ENCODE assay signal across 7 mouse cellular contexts in the genomic region with DNA sequence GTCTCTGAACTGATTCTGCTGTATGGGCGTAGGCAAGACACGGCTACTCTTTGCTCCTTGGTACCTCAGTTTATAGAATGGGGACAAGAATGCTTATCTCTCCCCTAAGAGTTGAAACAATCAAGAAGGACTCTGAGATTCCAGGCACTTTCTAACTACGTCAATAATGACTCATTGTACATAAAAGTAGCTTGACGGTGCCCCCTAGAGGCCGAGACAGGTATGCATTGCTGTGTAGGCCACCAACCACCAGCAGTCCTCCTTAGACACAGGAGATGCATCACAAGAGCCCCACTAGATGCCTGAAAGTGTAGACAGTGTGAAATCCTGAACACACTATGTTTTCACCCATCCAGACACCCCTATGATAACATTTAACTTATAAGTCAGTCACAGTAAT. TPM values are rescaled to one million over a fixed set of nuclear protein-coding genes. Genes with fewer than 3 reads are reported as not detected.
DNase-seq lines count a peak whose midpoint lies in the region; ATAC-seq and TF ChIP-seq lines count a peak whose summit lies in the region.

No protein-coding gene starts in this region.

- DNase-seq in kidney, adult 2 months = peak; percentile 59
- peak; percentile 31 to 64 for DNase-seq in adrenal gland, postnatal 36 days
- peak; percentile 50 for DNase-seq in limb, embryonic 10.5 days (ENCODE audit: low spot score)
- DNase-seq in right cerebral cortex, postnatal 14 days = peak; percentile 71

- TF ChIP-seq POLR2A in kidney, adult 2 months (IDR thresholded peaks at IDR 0.05; ENCODE audit: low read depth, low read length) = no peak
- TF ChIP-seq POLR2A in ES-Bruce4 (IDR thresholded peaks at IDR 0.05; ENCODE audit: insufficient read depth, low read length) = no peak

- H3K27ac ChIP-seq in kidney, adult 2 months (ENCODE audit: insufficient read depth, low read depth, low read length) = no peak overlapping the region
- no peak overlapping the region for H3K27ac ChIP-seq in kidney, embryonic 15.5 days
- no peak overlapping the region for H3K27ac ChIP-seq in ES-Bruce4 (ENCODE audit: insufficient read depth, low read length)
- H3K27ac ChIP-seq in limb, embryonic 10.5 days = no peak overlapping the region

- H3K9ac ChIP-seq in kidney, embryonic 15.5 days = no peak overlapping the region
- H3K9ac ChIP-seq in ES-Bruce4 (ENCODE audit: low read depth, poor library complexity, severe bottlenecking) = no peak overlapping the region

- H3K4me1 ChIP-seq in kidney, adult 2 months (ENCODE audit: control insufficient read depth, insufficient read depth, low read length) = no peaks in the 10 kb centered on the region
- no peaks in the 10 kb centered on the region for H3K4me1 ChIP-seq in kidney, embryonic 15.5 days
- H3K4me1 ChIP-seq in ES-Bruce4 (ENCODE audit: control insufficient read depth, insufficient read depth, low read length) = no peaks in the 10 kb centered on the region
- H3K4me1 ChIP-seq in limb, embryonic 10.5 days = peaks cover 11% of the 10 kb centered on the region

- TF ChIP-seq EP300 in ES-Bruce4 (IDR thresholded peaks at IDR 0.05; ENCODE audit: insufficient read depth, low read depth, low read length) = no peak

- H3K36me3 ChIP-seq in kidney, adult 2 months (ENCODE audit: control insufficient read depth, insufficient read depth, low read length) = no peaks in the 10 kb centered on the region
- H3K36me3 ChIP-seq in kidney, embryonic 15.5 days = peaks cover 7% of the 10 kb centered on the region; the same call in 1 of the 2 replicates
- no peaks in the 10 kb centered on the region for H3K36me3 ChIP-seq in ES-Bruce4 (ENCODE audit: control insufficient read depth, insufficient read depth, low read length, poor library complexity, severe bottlenecking)
- no peaks in the 10 kb centered on the region for H3K36me3 ChIP-seq in limb, embryonic 10.5 days

- no peaks in the 10 kb centered on the region for H3K9me3 ChIP-seq in kidney, embryonic 15.5 days (replicated peaks)
- H3K9me3 ChIP-seq in ES-Bruce4 (replicated peaks; ENCODE audit: control insufficient read depth, insufficient read depth, low read length, poor library complexity, severe bottlenecking) = no peaks in the 10 kb centered on the region
- no peaks in the 10 kb centered on the region for H3K9me3 ChIP-seq in limb, embryonic 10.5 days (replicated peaks)

- H3K4me3 ChIP-seq in kidney, adult 2 months (ENCODE audit: insufficient read depth, low read depth, low read length) = no peak overlapping the region
- no peak overlapping the region for H3K4me3 ChIP-seq in kidney, embryonic 15.5 days (replicated peaks)
- no peak overlapping the region for H3K4me3 ChIP-seq in ES-Bruce4 (ENCODE audit: low read depth, low read length)
- no peak overlapping the region for H3K4me3 ChIP-seq in limb, embryonic 10.5 days

- WGBS in kidney, adult 2 months = 47% methylated on average over 5 of the region's 5 CpGs
- 46% methylated on average over 5 of the region's 5 CpGs for WGBS in kidney, embryonic 15.5 days
- WGBS in limb, embryonic 10.5 days = 51% methylated on average over 5 of the region's 5 CpGs

- no peak overlapping the region for H3K4me2 ChIP-seq in kidney, embryonic 15.5 days

- H3K27me3 ChIP-seq in kidney, adult 2 months (replicated peaks; ENCODE audit: control insufficient read depth, insufficient read depth, low read length) = no peaks in the 10 kb centered on the region
- no peaks in the 10 kb centered on the region for H3K27me3 ChIP-seq in kidney, embryonic 15.5 days
- H3K27me3 ChIP-seq in ES-Bruce4 (ENCODE audit: control insufficient read depth, insufficient read depth, low read length, poor library complexity, severe bottlenecking) = no peaks in the 10 kb centered on the region
- H3K27me3 ChIP-seq in limb, embryonic 10.5 days (ENCODE audit: low read depth, poor library complexity, severe bottlenecking) = no peaks in the 10 kb centered on the region

- ATAC-seq in kidney, embryonic 15.5 days (replicated peaks; ENCODE audit: low FRiP score) = no peak
- ATAC-seq in frontal cortex, adult (ENCODE audit: low TSS enrichment) = peak; percentile 57; the same call in 1 of the 2 replicates

- TF ChIP-seq CTCF in kidney, adult 2 months (conservative IDR thresholded peaks at IDR 0.05; ENCODE audit: insufficient read depth, insufficient read length, low read depth, low read length) = peak; percentile 68
- TF ChIP-seq CTCF in ES-Bruce4 (IDR thresholded peaks at IDR 0.05; ENCODE audit: low read depth, low read length) = peak; percentile 54

RNA-seq across cellular contexts. Expression of a gene that starts 24.0 kb away (rescaled TPM):
- polyA plus RNA-seq in kidney, adult 2 months (2012; rRNA removed) = 0.05 and 0.11 TPM in 2 replicates
- polyA plus RNA-seq in kidney, embryonic 15.5 days (2015; fragmentation: Nextera tagmentation; extraction: Ambion mirVana) = 0.33 and 0.34 TPM in 2 replicates
- not detected in 2 replicates for polyA plus RNA-seq in ES-Bruce4 (2011; ENCODE audit: insufficient read depth, insufficient read length, low read depth, missing spikeins)
- not detected for total RNA-seq in adrenal gland, postnatal 36 days (2021)
- 0.08 and 0.16 TPM in 2 replicates for polyA plus RNA-seq in limb, embryonic 10.5 days (2016; fragmentation: Nextera tagmentation; extraction: Ambion mirVana)
